Mouse (Mus musculus) gastrocnemius, adult 8-10 months (tissue): Measurements from ENCODE around the gene Cyp2b10. TPM values are rescaled to one million over a fixed set of nuclear protein-coding genes. Genes with fewer than 3 reads are reported as not detected.
"Not testable (repeated sequence)": the region's sequence is repeated elsewhere in the genome, so short reads cannot be mapped to it uniquely, and the experiment has no call there.

Experiments used
- DNase-seq, 2 experiments: peaks; one replicate each; pipeline ENCODE4 v3.0.0; 2022; ENCODE audit warnings: low spot score in 2 of 2
- total RNA-seq, 4 experiments: library from RNA; stranded (reverse); gene quantifications; 2 replicates each; pipeline ENCODE4 v1.2.4; 2022

The Cyp2b10 gene
- under 1 TPM in 1 of 4 experiments, not detected in 3; 0.13 TPM for total RNA-seq

- DNase-seq, result no peak
Measured at GRCm38 (mm10) chr7:25897411-25897810, at the start of gene Cyp2b10. Gene Cyp2b10, plus strand, starts transcription at chr7:25897620.

- DNase-seq, result peak; percentile 70 to 77
Measured at GRCm38 (mm10) chr7:25847722-25848443, 49.5 kb upstream of the Cyp2b10 start.

- no peak for DNase-seq
Measured at GRCm38 (mm10) chr7:25848444-25848812, 49.0 kb upstream of the Cyp2b10 start.

GRCm38 (mm10) chr7:25855082-25855481 lies 42.3 kb upstream of the Cyp2b10 start:
- peak; percentile 5 to 6 for DNase-seq

- DNase-seq, result no peak
Measured at GRCm38 (mm10) chr7:25859962-25860870, 37.2 kb upstream of the Cyp2b10 start.

GRCm38 (mm10) chr7:25862365-25862764 lies 35.1 kb upstream of the Cyp2b10 start:
- no peak for DNase-seq

- no peak for DNase-seq
Measured at GRCm38 (mm10) chr7:25863756-25864155, 33.7 kb upstream of the Cyp2b10 start.

- no peak for DNase-seq
Measured at GRCm38 (mm10) chr7:25864861-25865260, 32.6 kb upstream of the Cyp2b10 start.

GRCm38 (mm10) chr7:25869789-25870188 lies 27.6 kb upstream of the Cyp2b10 start:
- DNase-seq, result no peak

GRCm38 (mm10) chr7:25872624-25873023 lies 24.8 kb upstream of the Cyp2b10 start:
- no peak for DNase-seq

GRCm38 (mm10) chr7:25878735-25879134 lies 18.7 kb upstream of the Cyp2b10 start:
- no peak for DNase-seq

GRCm38 (mm10) chr7:25880721-25881120 lies 16.7 kb upstream of the Cyp2b10 start:
- not testable (repeated sequence) for DNase-seq

GRCm38 (mm10) chr7:25884272-25884671 lies 13.1 kb upstream of the Cyp2b10 start:
- DNase-seq, result no peak

- no peak for DNase-seq
Measured at GRCm38 (mm10) chr7:25887758-25888157, 9.7 kb upstream of the Cyp2b10 start.

- DNase-seq, result no peak
Measured at GRCm38 (mm10) chr7:25893159-25893558, 4.3 kb upstream of the Cyp2b10 start.

GRCm38 (mm10) chr7:25895162-25895561 lies 2.3 kb upstream of the Cyp2b10 start:
- no peak for DNase-seq

- no peak for DNase-seq
Measured at GRCm38 (mm10) chr7:25898064-25898463, 644 bp downstream of the Cyp2b10 start.

GRCm38 (mm10) chr7:25902061-25902690 lies 4.8 kb downstream of the Cyp2b10 start:
- DNase-seq, result no peak

- DNase-seq, result no peak
Measured at GRCm38 (mm10) chr7:25903156-25903555, 5.7 kb downstream of the Cyp2b10 start.

- DNase-seq, result no peak
Measured at GRCm38 (mm10) chr7:25904066-25904465, 6.6 kb downstream of the Cyp2b10 start.

GRCm38 (mm10) chr7:25904489-25904888 lies 7.1 kb downstream of the Cyp2b10 start:
- DNase-seq, result no peak

- DNase-seq, result no peak
Measured at GRCm38 (mm10) chr7:25907380-25907779, 10.0 kb downstream of the Cyp2b10 start.
